Mouse (Mus musculus): ENCODE data around the gene Ms4a4c. TPM values are rescaled to one million over a fixed set of nuclear protein-coding genes. Genes with fewer than 3 reads are reported as not detected.
"Not testable (repeated sequence)": the region's sequence is repeated elsewhere in the genome, so short reads cannot be mapped to it uniquely, and the experiment has no call there.

Ms4a4c gene
- polyA plus RNA-seq, 1 experiment from 2014 or later, result 1.7 TPM

GRCm38 (mm10) chr19:11443964-11444363, 39.4 kb downstream of the Ms4a4c start:
- no peak overlapping the region for H3K4me3 ChIP-seq (replicated peaks; ENCODE audit: low read depth, low read length)
- ATAC-seq (replicated peaks; ENCODE audit: low FRiP score, low read depth) (no peak), DNase-seq (ENCODE audit: low spot score) (no peak)
- H3K9me3 ChIP-seq (replicated peaks; ENCODE audit: low read length), result no peaks in the 10 kb centered on the region
- H3K4me1 ChIP-seq (replicated peaks; ENCODE audit: insufficient read depth, low read length), result no peaks in the 10 kb centered on the region
- H3K27me3 ChIP-seq (ENCODE audit: insufficient read depth, low read length), result no peaks in the 10 kb centered on the region
- WGBS, result 80% methylated on average over 5 of the region's 5 CpGs
- no peak overlapping the region for H3K4me2 ChIP-seq (ENCODE audit: low read length)
- no peak overlapping the region for H3K9ac ChIP-seq (ENCODE audit: low read depth, low read length)
- H3K36me3 ChIP-seq (ENCODE audit: insufficient read depth, low read length), result no peaks in the 10 kb centered on the region
- no peak overlapping the region for H3K27ac ChIP-seq
- no peak for TF ChIP-seq CTCF (IDR thresholded peaks at IDR 0.05; ENCODE audit: low read depth)

GRCm38 (mm10) chr19:11447238-11447637, 42.7 kb downstream of the Ms4a4c start:
- ATAC-seq (replicated peaks; ENCODE audit: low FRiP score, low read depth) (no peak), DNase-seq (ENCODE audit: low spot score) (no peak)
- H3K4me3 ChIP-seq (replicated peaks; ENCODE audit: low read depth, low read length), result no peak overlapping the region
- no peak overlapping the region for H3K9ac ChIP-seq (ENCODE audit: low read depth, low read length)
- H3K36me3 ChIP-seq (ENCODE audit: insufficient read depth, low read length), result no peaks in the 10 kb centered on the region
- WGBS, result 86% methylated on average over 2 of the region's 2 CpGs
- no peak overlapping the region for H3K27ac ChIP-seq
- no peaks in the 10 kb centered on the region for H3K9me3 ChIP-seq (replicated peaks; ENCODE audit: low read length)
- no peak for TF ChIP-seq CTCF (IDR thresholded peaks at IDR 0.05; ENCODE audit: low read depth)
- no peak overlapping the region for H3K4me2 ChIP-seq (ENCODE audit: low read length)
- no peaks in the 10 kb centered on the region for H3K27me3 ChIP-seq (ENCODE audit: insufficient read depth, low read length)
- no peaks in the 10 kb centered on the region for H3K4me1 ChIP-seq (replicated peaks; ENCODE audit: insufficient read depth, low read length)

GRCm38 (mm10) chr19:11459041-11459440, 54.5 kb downstream of the Ms4a4c start:
- not testable (repeated sequence) for H3K27ac ChIP-seq; H3K4me1 ChIP-seq (replicated peaks; ENCODE audit: insufficient read depth, low read length); DNase-seq (ENCODE audit: low spot score); H3K9ac ChIP-seq (ENCODE audit: low read depth, low read length); H3K9me3 ChIP-seq (replicated peaks; ENCODE audit: low read length); H3K4me2 ChIP-seq (ENCODE audit: low read length); H3K27me3 ChIP-seq (ENCODE audit: insufficient read depth, low read length); H3K36me3 ChIP-seq (ENCODE audit: insufficient read depth, low read length); ATAC-seq (replicated peaks; ENCODE audit: low FRiP score, low read depth); H3K4me3 ChIP-seq (replicated peaks; ENCODE audit: low read depth, low read length)
- WGBS, result 77% methylated on average over 2 of the region's 4 CpGs

GRCm38 (mm10) chr19:11464795-11465194, 60.2 kb downstream of the Ms4a4c start:
- H3K4me2 ChIP-seq (ENCODE audit: low read length); H3K9ac ChIP-seq (ENCODE audit: low read depth, low read length); H3K36me3 ChIP-seq (ENCODE audit: insufficient read depth, low read length); ATAC-seq (replicated peaks; ENCODE audit: low FRiP score, low read depth); H3K4me3 ChIP-seq (replicated peaks; ENCODE audit: low read depth, low read length); DNase-seq (ENCODE audit: low spot score); H3K27ac ChIP-seq; H3K9me3 ChIP-seq (replicated peaks; ENCODE audit: low read length); H3K27me3 ChIP-seq (ENCODE audit: insufficient read depth, low read length); H3K4me1 ChIP-seq (replicated peaks; ENCODE audit: insufficient read depth, low read length): not testable (repeated sequence)
- 53% methylated on average over 1 of the region's 1 CpGs for WGBS

- no peak for TF ChIP-seq CTCF (IDR thresholded peaks at IDR 0.05; ENCODE audit: low read depth)
- DNase-seq (ENCODE audit: low spot score) (no peak), ATAC-seq (replicated peaks; ENCODE audit: low FRiP score, low read depth) (no peak)
- 64% methylated on average over 5 of the region's 5 CpGs for WGBS
- Histone ChIP-seq H3K27me3 (ENCODE audit: insufficient read depth, low read length) (no peaks in the 10 kb centered on the region), H3K36me3 (ENCODE audit: insufficient read depth, low read length) (no peaks in the 10 kb centered on the region), H3K9me3 (replicated peaks; ENCODE audit: low read length) (no peaks in the 10 kb centered on the region), H3K27ac (no peak overlapping the region), H3K4me2 (ENCODE audit: low read length) (no peak overlapping the region), H3K9ac (ENCODE audit: low read depth, low read length) (no peak overlapping the region), H3K4me3 (replicated peaks; ENCODE audit: low read depth, low read length) (no peak overlapping the region), H3K4me1 (replicated peaks; ENCODE audit: insufficient read depth, low read length) (no peaks in the 10 kb centered on the region)
Observed at GRCm38 (mm10) chr19:11466471-11466870, 61.9 kb downstream of the Ms4a4c start.

- not testable (repeated sequence) for H3K4me1 ChIP-seq (replicated peaks; ENCODE audit: insufficient read depth, low read length); DNase-seq (ENCODE audit: low spot score); H3K27me3 ChIP-seq (ENCODE audit: insufficient read depth, low read length); H3K4me3 ChIP-seq (replicated peaks; ENCODE audit: low read depth, low read length); H3K27ac ChIP-seq; H3K4me2 ChIP-seq (ENCODE audit: low read length); ATAC-seq (replicated peaks; ENCODE audit: low FRiP score, low read depth); H3K9me3 ChIP-seq (replicated peaks; ENCODE audit: low read length); H3K9ac ChIP-seq (ENCODE audit: low read depth, low read length); H3K36me3 ChIP-seq (ENCODE audit: insufficient read depth, low read length)
- 56% methylated on average over 1 of the region's 1 CpGs for WGBS
Observed at GRCm38 (mm10) chr19:11468361-11468760, 63.8 kb downstream of the Ms4a4c start.

GRCm38 (mm10) chr19:11469215-11469614, 64.6 kb downstream of the Ms4a4c start, which contains the start of gene Ms4a6c:
Gene Ms4a6c, plus strand, starts transcription at chr19:11469366.
- WGBS, result 88% methylated on average over 4 of the region's 4 CpGs
- not testable (repeated sequence) for H3K36me3 ChIP-seq (ENCODE audit: insufficient read depth, low read length); H3K9me3 ChIP-seq (replicated peaks; ENCODE audit: low read length); ATAC-seq (replicated peaks; ENCODE audit: low FRiP score, low read depth); H3K9ac ChIP-seq (ENCODE audit: low read depth, low read length); H3K4me2 ChIP-seq (ENCODE audit: low read length); H3K27me3 ChIP-seq (ENCODE audit: insufficient read depth, low read length); DNase-seq (ENCODE audit: low spot score); H3K27ac ChIP-seq; H3K4me1 ChIP-seq (replicated peaks; ENCODE audit: insufficient read depth, low read length); H3K4me3 ChIP-seq (replicated peaks; ENCODE audit: low read depth, low read length)

Other genes with a start within 250 kb of the Ms4a4c start
- gene 1700025F22Rik, start 239.4 kb upstream of the Ms4a4c start, polyA plus RNA-seq (2015; fragmentation: Nextera tagmentation; extraction: Ambion mirVana), result not detected in 2 replicates
- not detected in 2 replicates for gene Ms4a13, start 208.0 kb upstream of the Ms4a4c start, polyA plus RNA-seq (2015; fragmentation: Nextera tagmentation; extraction: Ambion mirVana)
- not detected in 2 replicates for gene Ms4a12, start 172.3 kb upstream of the Ms4a4c start, polyA plus RNA-seq (2015; fragmentation: Nextera tagmentation; extraction: Ambion mirVana)
- 0.08 and 0.09 TPM in 2 replicates for gene Ms4a1, start 138.5 kb upstream of the Ms4a4c start, polyA plus RNA-seq (2015; fragmentation: Nextera tagmentation; extraction: Ambion mirVana)
- not detected in 2 replicates for gene Ms4a5, start 120.9 kb upstream of the Ms4a4c start, polyA plus RNA-seq (2015; fragmentation: Nextera tagmentation; extraction: Ambion mirVana)
- 0.07 and 0.11 TPM in 2 replicates for gene Ms4a14, start 90.3 kb upstream of the Ms4a4c start, polyA plus RNA-seq (2015; fragmentation: Nextera tagmentation; extraction: Ambion mirVana)
- 9.7 and 11.8 TPM in 2 replicates for gene Ms4a7, start 68.6 kb upstream of the Ms4a4c start, polyA plus RNA-seq (2015; fragmentation: Nextera tagmentation; extraction: Ambion mirVana)
- gene Ms4a4a, start 29.2 kb upstream of the Ms4a4c start, polyA plus RNA-seq (2015; fragmentation: Nextera tagmentation; extraction: Ambion mirVana), result 3.5 and 3.6 TPM in 2 replicates
- 0.26 and 0.28 TPM in 2 replicates for gene Ms4a4b, start 38.8 kb downstream of the Ms4a4c start, polyA plus RNA-seq (2015; fragmentation: Nextera tagmentation; extraction: Ambion mirVana)
- 5.4 and 7.4 TPM in 2 replicates for gene Ms4a6c, start 64.6 kb downstream of the Ms4a4c start, polyA plus RNA-seq (2015; fragmentation: Nextera tagmentation; extraction: Ambion mirVana)
- gene Gm8369, start 81.2 kb downstream of the Ms4a4c start, polyA plus RNA-seq (2015; fragmentation: Nextera tagmentation; extraction: Ambion mirVana), result 0.09 TPM in 1 of 2 replicates, not detected in the other
- 4.9 and 5.6 TPM in 2 replicates for gene Ms4a6b, start 111.7 kb downstream of the Ms4a4c start, polyA plus RNA-seq (2015; fragmentation: Nextera tagmentation; extraction: Ambion mirVana)
- 0.23 and 0.58 TPM in 2 replicates for gene Ms4a4d, start 132.0 kb downstream of the Ms4a4c start, polyA plus RNA-seq (2015; fragmentation: Nextera tagmentation; extraction: Ambion mirVana)
- 4.7 and 8.0 TPM in 2 replicates for gene Ms4a6d, start 200.1 kb downstream of the Ms4a4c start, polyA plus RNA-seq (2015; fragmentation: Nextera tagmentation; extraction: Ambion mirVana)
- 4.6 and 4.8 TPM in 2 replicates for gene Ms4a2, start 218.9 kb downstream of the Ms4a4c start, polyA plus RNA-seq (2015; fragmentation: Nextera tagmentation; extraction: Ambion mirVana)
- gene Ms4a3, start 236.1 kb downstream of the Ms4a4c start, polyA plus RNA-seq (2015; fragmentation: Nextera tagmentation; extraction: Ambion mirVana), result not detected in 2 replicates

Measured in kidney, postnatal 0 days (tissue).